Mouse (Mus musculus) heart, embryonic 13.5 days (tissue): ENCODE data around the gene Cd209e. TPM values are rescaled to one million over a fixed set of nuclear protein-coding genes. Genes with fewer than 3 reads are reported as not detected.
"Not testable (repeated sequence)": the region's sequence is repeated elsewhere in the genome, so short reads cannot be mapped to it uniquely, and the experiment has no call there.

ENCODE experiments used
- ATAC-seq: fragments of 200-750 bp; cut with Nextera tagmentation; 2 replicates; pipeline ENCODE4 v1.8.0; 2017; ENCODE audit warnings: moderate TSS enrichment; ENCODE audit not compliant: insufficient number of reproducible peaks, low FRiP score, low TSS enrichment; ENCODE audit errors: extremely low read depth
- H3K27ac ChIP-seq: fragments of 300-500 bp; sonication (generic); replicated peaks from 2 replicates; pipeline ENCODE4 v1.5.1; 2015; ENCODE audit warnings: moderate library complexity, mild to moderate bottlenecking, inconsistent platforms
- H3K27me3 ChIP-seq: fragments of 300-500 bp; sonication (generic); replicated peaks from 2 replicates; pipeline ENCODE4 v1.6.1; 2015; ENCODE audit warnings: mild to moderate bottlenecking, inconsistent platforms
- H3K36me3 ChIP-seq: fragments of 300-500 bp; sonication (generic); 2 replicates; pipeline ENCODE4 v1.6.1; 2015; ENCODE audit warnings: mild to moderate bottlenecking, inconsistent platforms
- H3K4me1 ChIP-seq: fragments of 300-500 bp; sonication (generic); 2 replicates; pipeline ENCODE4 v1.6.1; 2015; ENCODE audit warnings: inconsistent platforms
- H3K4me2 ChIP-seq: fragments of 300-500 bp; sonication (generic); 2 replicates; pipeline ENCODE4 v1.6.1; 2015; ENCODE audit warnings: inconsistent platforms, mild to moderate bottlenecking, moderate library complexity
- H3K4me3 ChIP-seq: fragments of 300-500 bp; sonication (generic); 2 replicates; pipeline ENCODE4 v1.5.1; 2015; ENCODE audit warnings: moderate library complexity, mild to moderate bottlenecking, inconsistent platforms
- H3K9ac ChIP-seq: fragments of 300-500 bp; sonication (generic); 2 replicates; pipeline ENCODE4 v1.6.1; 2015; ENCODE audit warnings: inconsistent platforms, mild to moderate bottlenecking, moderate library complexity
- H3K9me3 ChIP-seq: fragments of 300-500 bp; sonication (generic); 2 replicates; pipeline ENCODE4 v1.6.1; 2016; ENCODE audit warnings: inconsistent platforms
- WGBS: fragments of 180-500 bp; shearing (Covaris S2); methylation state at CpG from one replicate; pipeline ENCODE4 v1.1.7; 2015; ENCODE audit warnings: mixed read lengths; 5-methylcytosine and 5-hydroxymethylcytosine counted together
- polyA plus RNA-seq: library from polyadenylated mRNA; unstranded; fragments of >200 nt; fragmentation: Nextera tagmentation; extraction: Ambion mirVana; gene quantifications from 2 replicates; pipeline ENCODE4 v1.2.1, GENCODE M21; 2015

The Cd209e gene
- not detected in 2 replicates for polyA plus RNA-seq

DNA sequence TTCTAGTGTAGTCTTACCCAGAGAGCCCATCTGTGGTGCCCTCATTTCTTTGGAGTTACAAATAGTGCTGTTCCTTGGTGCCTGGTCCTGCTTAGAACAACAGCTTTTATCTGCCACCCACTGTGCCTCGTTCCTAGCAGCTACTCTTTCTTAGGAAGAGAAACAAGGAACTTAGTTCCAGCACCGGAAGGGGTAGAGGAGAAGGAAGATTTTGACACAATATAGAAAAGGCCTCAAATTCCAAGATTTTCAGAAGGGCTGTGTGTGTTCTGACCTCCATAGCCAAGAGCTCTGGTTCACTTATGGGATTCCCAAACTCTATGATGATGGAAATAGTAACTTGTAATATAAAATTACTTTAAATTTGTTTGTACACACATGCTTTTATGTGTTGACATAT lies at the start of gene Cd209e:
Gene Cd209e, minus strand, starts transcription at position 101 of the 400 bp plus-strand sequence.
- Histone ChIP-seq H3K36me3 (no peaks in the 10 kb centered on the region), H3K9ac (no peak within 1 kb of the TSS), H3K27me3 (no peaks in the 10 kb centered on the region), H3K4me2 (no peak within 1 kb of the TSS), H3K4me1 (no peaks in the 10 kb centered on the region), H3K27ac (no peak within 1 kb of the TSS), H3K4me3 (no peak within 1 kb of the TSS), H3K9me3 (no peaks in the 10 kb centered on the region)
- 40% methylated on average over 2 of the region's 2 CpGs for WGBS
- no peak for ATAC-seq

DNA sequence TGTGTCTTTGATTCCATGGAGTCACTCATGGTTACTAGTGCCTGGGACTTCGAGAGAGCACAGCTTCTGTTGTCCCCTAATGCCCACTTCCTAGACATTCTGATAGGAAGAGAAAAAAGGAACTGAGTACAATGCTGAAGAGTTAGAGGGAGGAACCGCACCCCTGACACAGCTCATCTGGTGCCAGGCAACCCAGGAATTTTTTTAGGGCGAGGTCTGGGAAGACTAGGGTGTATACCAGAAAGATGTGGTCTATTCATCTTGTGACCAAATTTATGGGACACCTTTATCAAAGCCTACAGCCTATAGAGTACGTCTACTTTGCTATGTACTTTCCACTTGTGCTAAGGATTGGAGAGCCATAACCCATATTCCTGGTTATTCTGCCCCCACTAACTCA lies 24.3 kb upstream of the Cd209e start, which contains the start of gene Cd209d:
Gene Cd209d, minus strand, starts transcription at position 101 of the 400 bp plus-strand sequence.
- no peak within 1 kb of the TSS for H3K4me2 ChIP-seq
- no peaks in the 10 kb centered on the region for H3K27me3 ChIP-seq
- 67% methylated on average over 4 of the region's 4 CpGs for WGBS
- no peaks in the 10 kb centered on the region for H3K36me3 ChIP-seq
- H3K9me3 ChIP-seq = peaks cover 10% of the 10 kb centered on the region; the same call in 1 of the 2 replicates
- ATAC-seq = no peak
- H3K4me1 ChIP-seq = no peaks in the 10 kb centered on the region
- H3K27ac ChIP-seq = no peak within 1 kb of the TSS
- no peak within 1 kb of the TSS for H3K4me3 ChIP-seq
- H3K9ac ChIP-seq = no peak within 1 kb of the TSS

DNA sequence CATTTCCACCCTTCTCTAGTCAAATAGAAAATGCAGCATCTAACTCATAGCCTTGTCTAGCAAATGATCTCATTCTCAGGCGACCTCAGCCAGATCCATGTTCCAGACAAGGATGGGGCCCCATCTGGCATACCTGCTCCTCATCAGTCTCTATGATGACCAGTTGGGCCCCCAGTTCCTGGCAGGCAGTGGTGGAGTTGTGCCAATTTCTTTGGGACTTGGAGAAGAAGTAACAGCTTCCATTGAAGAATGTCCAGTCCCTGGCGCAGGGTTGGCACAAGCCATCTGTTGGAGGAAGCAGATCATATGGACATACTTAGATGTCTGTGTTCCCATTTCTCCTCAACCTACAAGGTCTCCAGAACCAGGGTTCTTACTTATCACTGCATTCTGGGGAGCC lies 22.0 kb upstream of the Cd209e start:
- ATAC-seq = no peak
- no peak overlapping the region for H3K27ac ChIP-seq
- H3K9me3 ChIP-seq = peaks cover 11% of the 10 kb centered on the region; the same call in 1 of the 2 replicates
- WGBS = 62% methylated on average over 2 of the region's 2 CpGs
- no peaks in the 10 kb centered on the region for H3K36me3 ChIP-seq
- H3K4me3 ChIP-seq = no peak overlapping the region
- H3K9ac ChIP-seq = no peak overlapping the region
- no peaks in the 10 kb centered on the region for H3K4me1 ChIP-seq
- H3K27me3 ChIP-seq = no peaks in the 10 kb centered on the region
- H3K4me2 ChIP-seq = no peak overlapping the region

DNA sequence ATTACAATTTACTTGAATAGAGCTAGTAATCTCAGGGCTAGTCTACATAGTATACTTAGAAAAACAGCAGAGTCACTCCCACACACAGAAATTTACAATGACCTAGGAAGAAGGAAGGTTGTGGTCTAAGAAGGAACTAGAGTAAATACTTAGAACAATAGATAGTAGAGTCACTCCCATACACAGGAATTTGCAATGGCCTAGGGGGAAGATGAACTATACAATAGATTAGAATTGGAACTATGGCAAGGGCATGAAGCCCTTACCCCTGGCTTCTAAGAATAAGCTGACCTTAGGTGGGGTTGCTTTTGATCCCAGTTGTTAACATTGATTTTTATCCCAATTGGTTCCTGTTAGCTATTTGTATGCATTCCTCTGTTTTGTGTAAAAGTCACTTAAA lies 8.6 kb upstream of the Cd209e start:
- H3K9me3 ChIP-seq, H3K36me3 ChIP-seq, H3K4me3 ChIP-seq, H3K27me3 ChIP-seq, H3K4me2 ChIP-seq, H3K9ac ChIP-seq, H3K27ac ChIP-seq, ATAC-seq, H3K4me1 ChIP-seq: not testable (repeated sequence)

DNA sequence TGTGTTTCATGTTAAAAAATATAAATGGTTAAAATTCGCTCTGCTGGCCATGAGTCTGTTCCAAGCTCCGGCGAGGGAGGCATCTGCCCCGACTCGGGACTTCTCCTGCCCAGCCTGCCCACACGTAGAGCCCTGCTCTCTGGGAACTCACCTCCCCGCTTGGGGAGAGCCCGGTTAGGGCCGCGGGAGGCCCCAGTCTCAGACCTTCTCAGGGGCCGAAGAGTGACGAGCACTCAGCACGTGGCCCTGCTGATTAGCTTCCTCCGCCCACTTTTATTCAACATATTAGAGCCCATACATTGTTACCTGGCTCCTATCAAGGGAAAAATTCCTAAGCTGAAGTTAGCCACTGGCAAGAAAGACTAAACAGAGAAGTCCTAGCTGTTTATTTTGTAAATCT lies 51.0 kb downstream of the Cd209e start:
- Histone ChIP-seq H3K4me3 (no peak overlapping the region), H3K36me3 (no peaks in the 10 kb centered on the region), H3K27me3 (no peaks in the 10 kb centered on the region), H3K9ac (no peak overlapping the region), H3K4me2 (no peak overlapping the region), H3K4me1 (no peaks in the 10 kb centered on the region), H3K9me3 (peaks cover 52% of the 10 kb centered on the region), H3K27ac (no peak overlapping the region)
- no peak for ATAC-seq
- 83% methylated on average over 14 of the region's 14 CpGs for WGBS

Other genes with a start within 250 kb of the Cd209e start
- gene Xab2, start 233.0 kb downstream of the Cd209e start, polyA plus RNA-seq = 32.8 TPM in 2 replicates
- gene Pet100, start 232.8 kb downstream of the Cd209e start, polyA plus RNA-seq = 97.0 and 108 TPM in 2 replicates
- 0.11 TPM in 1 of 2 replicates, not detected in the other for gene Pcp2, start 228.8 kb downstream of the Cd209e start, polyA plus RNA-seq
- 45.6 and 51.8 TPM in 2 replicates for gene Stxbp2, start 223.4 kb downstream of the Cd209e start, polyA plus RNA-seq
- not detected in 2 replicates for gene Retn, start 198.5 kb downstream of the Cd209e start, polyA plus RNA-seq
- gene Mcemp1, start 188.6 kb downstream of the Cd209e start, polyA plus RNA-seq = 0.42 TPM in 1 of 2 replicates, not detected in the other
- 9.0 and 9.7 TPM in 2 replicates for gene Fcor, start 181.9 kb downstream of the Cd209e start, polyA plus RNA-seq
- gene Trappc5, start 178.0 kb downstream of the Cd209e start, polyA plus RNA-seq = 31.8 and 36.9 TPM in 2 replicates
- gene Fcer2a, start 160.1 kb downstream of the Cd209e start, polyA plus RNA-seq = 0.19 and 0.21 TPM in 2 replicates
- 3.7 and 5.9 TPM in 2 replicates for gene Clec4g, start 133.7 kb downstream of the Cd209e start, polyA plus RNA-seq
- not detected in 2 replicates for gene Cd209a, start 105.3 kb downstream of the Cd209e start, polyA plus RNA-seq
- gene Cd209d, start 24.2 kb upstream of the Cd209e start, polyA plus RNA-seq = not detected in 2 replicates
- gene Cd209b, start 72.5 kb upstream of the Cd209e start, polyA plus RNA-seq = not detected in 2 replicates
- 0.14 and 0.19 TPM in 2 replicates for gene Cd209c, start 100.4 kb upstream of the Cd209e start, polyA plus RNA-seq